ENCODE assay signal across 11 mouse cellular contexts in genomic region chr4:140076852-140077563, GRCm38 (mm10).
A peak's percentile ranks its signal among the peaks of the same experiment; 100 is the strongest.
DNase-seq lines count a peak whose midpoint lies in the region; ATAC-seq lines count a peak whose summit lies in the region.
"Had no signal": no experiment of that assay in that cellular context is flagged by ENCODE, and none has a peak within 500 bp of the region (broad histone marks: within the 10 kb centered on the region; RNA-seq: fewer than 3 reads in every experiment).

No protein-coding gene starts in this region.

- peaks cover 21% of the 10 kb centered on the region for H3K4me1 ChIP-seq in forebrain, embryonic 16.5 days (replicated peaks; ENCODE audit: control insufficient read depth, insufficient read depth, low read length)
- peaks cover 25% of the 10 kb centered on the region for H3K4me1 ChIP-seq in midbrain, embryonic 12.5 days

- H3K4me3 ChIP-seq in forebrain, embryonic 16.5 days (replicated peaks; ENCODE audit: low read length), result no peak overlapping the region
- H3K4me3 ChIP-seq in midbrain, embryonic 12.5 days, result no peak overlapping the region
- H3K4me3 ChIP-seq: myocyte had no signal

- H3K27ac ChIP-seq in forebrain, embryonic 16.5 days (ENCODE audit: low read length), result peak overlapping the region; percentile 82
- no peak overlapping the region for H3K27ac ChIP-seq in midbrain, embryonic 12.5 days (replicated peaks)

- DNase-seq in heart, postnatal 10 days, result peak; percentile 17 to 34
- no peak for DNase-seq in heart, adult 8-10 months (ENCODE audit: low spot score)
- peak; percentile 77 for DNase-seq in cerebellum, adult 11-12 months
- no peak for DNase-seq in kidney, postnatal 4 days
- DNase-seq: kidney, adult 18-20 months; liver had no signal

- peak; percentile 84 for ATAC-seq in forebrain, embryonic 16.5 days
- 0 out of 2 replicates have a peak, but pooled peaks have one; percentile 49 for ATAC-seq in midbrain, embryonic 12.5 days (ENCODE audit: low FRiP score, low read depth)
- no peak for ATAC-seq in monocyte, adult 5-6 weeks (replicated peaks; ENCODE audit: insufficient number of reproducible peaks, low FRiP score, low TSS enrichment, poor library complexity, severe bottlenecking)
- ATAC-seq in inflammation-experienced regulatory T-cells, adult 6 months, result no peak

- H3K27me3 ChIP-seq in forebrain, embryonic 16.5 days (replicated peaks; ENCODE audit: control insufficient read depth, insufficient read depth, low read length), result no peaks in the 10 kb centered on the region
- peaks cover 6% of the 10 kb centered on the region; the same call in 1 of the 2 replicates for H3K27me3 ChIP-seq in midbrain, embryonic 12.5 days

- WGBS in forebrain, embryonic 16.5 days, result 13% methylated on average over 12 of the region's 12 CpGs
- WGBS in midbrain, embryonic 12.5 days, result 64% methylated on average over 12 of the region's 12 CpGs

- H3K4me2 ChIP-seq in forebrain, embryonic 16.5 days (ENCODE audit: low read length), result peak overlapping the region; percentile 20; the same call in 1 of the 2 replicates
- H3K4me2 ChIP-seq in midbrain, embryonic 12.5 days (replicated peaks), result no peak overlapping the region

- no peaks in the 10 kb centered on the region for H3K36me3 ChIP-seq in forebrain, embryonic 16.5 days (ENCODE audit: control insufficient read depth, insufficient read depth)
- no peaks in the 10 kb centered on the region for H3K36me3 ChIP-seq in midbrain, embryonic 12.5 days

- no peak overlapping the region for H3K9ac ChIP-seq in forebrain, embryonic 16.5 days (replicated peaks; ENCODE audit: low read depth, low read length)
- no peak overlapping the region for H3K9ac ChIP-seq in midbrain, embryonic 12.5 days (replicated peaks)

- intact Hi-C loops in heart, postnatal 10 days (cut with DNase I), result no loop called here

- no peaks in the 10 kb centered on the region for H3K9me3 ChIP-seq in forebrain, embryonic 16.5 days (ENCODE audit: control insufficient read depth, low read length)
- no peaks in the 10 kb centered on the region for H3K9me3 ChIP-seq in midbrain, embryonic 12.5 days

Comparison
In these comparisons a context has a peak if more than half of its experiments do, and no peak if none do; other contexts are left out.
1. DNase-seq: peak in heart, postnatal 10 days (2 of 2) and cerebellum, adult 11-12 months (single experiment); none in heart, adult 8-10 months (single experiment) and kidney, postnatal 4 days (0 of 2).
2. ATAC-seq: peak in forebrain, embryonic 16.5 days (single experiment) and midbrain, embryonic 12.5 days (single experiment); none in monocyte, adult 5-6 weeks (single experiment) and inflammation-experienced regulatory T-cells, adult 6 months (single experiment).